Mouse (Mus musculus) forebrain, embryonic 16.5 days (tissue): ENCODE results near the gene Ubxn1. TPM values are rescaled to one million over a fixed set of nuclear protein-coding genes. Genes with fewer than 3 reads are reported as not detected.
A peak's percentile ranks its signal among the peaks of the same experiment; 100 is the strongest.
"Not testable (repeated sequence)": the region's sequence is repeated elsewhere in the genome, so short reads cannot be mapped to it uniquely, and the experiment has no call there.

ENCODE experiments used
- ATAC-seq: fragments of 200-750 bp; cut with Nextera tagmentation; 2 replicates; pipeline ENCODE4 v1.8.0; 2017; ENCODE audit warnings: mild to moderate bottlenecking, moderate library complexity
- H3K27ac ChIP-seq: fragments of 300-500 bp; sonication (generic); 2 replicates; pipeline ENCODE4 v1.5.1; 2014; ENCODE audit warnings: low read length, control low read depth
- H3K27me3 ChIP-seq: fragments of 300-500 bp; sonication (generic); replicated peaks from 2 replicates; pipeline ENCODE4 v1.6.1; 2014; ENCODE audit warnings: low read length; ENCODE audit not compliant: control insufficient read depth, insufficient read depth
- H3K36me3 ChIP-seq: fragments of 300-500 bp; sonication (generic); 2 replicates; pipeline ENCODE4 v1.6.1; 2014; ENCODE audit not compliant: control insufficient read depth, insufficient read depth
- H3K4me1 ChIP-seq: fragments of 300-500 bp; sonication (generic); replicated peaks from 2 replicates; pipeline ENCODE4 v1.6.1; 2014; ENCODE audit warnings: low read length; ENCODE audit not compliant: control insufficient read depth, insufficient read depth
- H3K4me2 ChIP-seq: fragments of 300-500 bp; sonication (generic); 2 replicates; pipeline ENCODE4 v1.6.1; 2014; ENCODE audit warnings: mild to moderate bottlenecking, low read length, control low read depth
- H3K4me3 ChIP-seq: fragments of 300-500 bp; sonication (generic); replicated peaks from 2 replicates; pipeline ENCODE4 v1.5.1; 2014; ENCODE audit warnings: mild to moderate bottlenecking, low read length, control low read depth
- H3K9ac ChIP-seq: fragments of 300-500 bp; sonication (generic); replicated peaks from 2 replicates; pipeline ENCODE4 v1.6.1; 2014; ENCODE audit warnings: low read depth, low read length, control low read depth
- H3K9me3 ChIP-seq: fragments of 300-500 bp; sonication (generic); 2 replicates; pipeline ENCODE4 v1.6.1; 2016; ENCODE audit warnings: low read length; ENCODE audit not compliant: control insufficient read depth
- WGBS: fragments of 180-500 bp; shearing (Covaris S2); extraction: QIAGEN DNeasy Blood & Tissue Kit; methylation state at CpG from one replicate; pipeline ENCODE4 v1.1.7; 2014; 5-methylcytosine and 5-hydroxymethylcytosine counted together
- polyA plus RNA-seq: library from polyadenylated mRNA; unstranded; fragments of >200 nt; fragmentation: Nextera tagmentation; extraction: Ambion mirVana; gene quantifications from 2 replicates; pipeline ENCODE4 v1.2.1, GENCODE M21; 2015

Gene Ubxn1
- polyA plus RNA-seq, 1 experiment from 2014 or later: 172 TPM

- Histone ChIP-seq H3K36me3 (0 out of 2 replicates have a peak, but pooled peaks cover 2% of the 10 kb centered on the region), H3K4me2 (no peak overlapping the region), H3K9ac (no peak overlapping the region), H3K9me3 (no peaks in the 10 kb centered on the region), H3K27ac (no peak overlapping the region), H3K4me1 (no peaks in the 10 kb centered on the region), H3K4me3 (no peak overlapping the region), H3K27me3 (no peaks in the 10 kb centered on the region)
- ATAC-seq: no peak
- 57% methylated on average over 10 of the region's 10 CpGs for WGBS
Measured at GRCm38 (mm10) chr19:8852236-8852928, 18.9 kb upstream of the Ubxn1 start.

DNA sequence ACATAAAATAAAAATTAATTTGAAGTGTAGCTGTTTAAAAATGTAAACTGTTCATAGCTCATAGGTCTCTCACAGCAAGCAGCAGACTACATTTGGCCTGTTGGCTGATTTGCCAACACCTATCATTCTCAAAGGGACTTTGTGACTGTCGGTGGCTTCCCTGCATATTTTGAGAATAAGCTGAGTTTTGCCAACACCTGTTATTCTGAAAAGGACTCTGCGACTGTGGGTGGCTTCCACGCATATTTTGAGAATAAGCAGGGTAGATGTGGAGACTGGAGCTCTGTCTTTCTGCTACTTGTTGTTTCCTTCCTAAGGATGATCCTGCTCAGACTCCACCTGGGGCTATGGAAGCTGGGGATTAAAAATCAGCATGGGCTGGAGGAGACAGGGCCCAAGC is 18.2 kb upstream of the Ubxn1 start:
- no peak overlapping the region for H3K4me3 ChIP-seq
- no peak overlapping the region for H3K9ac ChIP-seq
- H3K4me2 ChIP-seq: no peak overlapping the region
- H3K4me1 ChIP-seq: no peaks in the 10 kb centered on the region
- H3K9me3 ChIP-seq: no peaks in the 10 kb centered on the region
- no peak for ATAC-seq
- H3K27ac ChIP-seq: no peak overlapping the region
- WGBS: 85% methylated on average over 3 of the region's 3 CpGs
- H3K27me3 ChIP-seq: no peaks in the 10 kb centered on the region
- 0 out of 2 replicates have a peak, but pooled peaks cover 2% of the 10 kb centered on the region for H3K36me3 ChIP-seq

GRCm38 (mm10) chr19:8857689-8858088 is 13.6 kb upstream of the Ubxn1 start:
- Histone ChIP-seq H3K4me2 (no peak overlapping the region), H3K9me3 (no peaks in the 10 kb centered on the region), H3K4me1 (no peaks in the 10 kb centered on the region), H3K9ac (no peak overlapping the region), H3K27ac (no peak overlapping the region), H3K27me3 (no peaks in the 10 kb centered on the region), H3K36me3 (no peaks in the 10 kb centered on the region), H3K4me3 (no peak overlapping the region)
- 32% methylated on average over 4 of the region's 4 CpGs for WGBS
- ATAC-seq: no peak

GRCm38 (mm10) chr19:8859018-8859417 is 12.3 kb upstream of the Ubxn1 start:
- Histone ChIP-seq H3K27ac (no peak overlapping the region), H3K4me3 (no peak overlapping the region), H3K27me3 (no peaks in the 10 kb centered on the region), H3K4me1 (no peaks in the 10 kb centered on the region), H3K9ac (no peak overlapping the region), H3K4me2 (no peak overlapping the region), H3K36me3 (no peaks in the 10 kb centered on the region), H3K9me3 (no peaks in the 10 kb centered on the region)
- no peak for ATAC-seq
- WGBS: 24% methylated on average over 1 of the region's 1 CpGs

GRCm38 (mm10) chr19:8864265-8864664 is 7.0 kb upstream of the Ubxn1 start:
- 0 out of 2 replicates have a peak, but pooled peaks cover 2% of the 10 kb centered on the region for H3K27me3 ChIP-seq
- H3K4me1 ChIP-seq: no peaks in the 10 kb centered on the region
- WGBS: 89% methylated on average over 6 of the region's 6 CpGs

DNA sequence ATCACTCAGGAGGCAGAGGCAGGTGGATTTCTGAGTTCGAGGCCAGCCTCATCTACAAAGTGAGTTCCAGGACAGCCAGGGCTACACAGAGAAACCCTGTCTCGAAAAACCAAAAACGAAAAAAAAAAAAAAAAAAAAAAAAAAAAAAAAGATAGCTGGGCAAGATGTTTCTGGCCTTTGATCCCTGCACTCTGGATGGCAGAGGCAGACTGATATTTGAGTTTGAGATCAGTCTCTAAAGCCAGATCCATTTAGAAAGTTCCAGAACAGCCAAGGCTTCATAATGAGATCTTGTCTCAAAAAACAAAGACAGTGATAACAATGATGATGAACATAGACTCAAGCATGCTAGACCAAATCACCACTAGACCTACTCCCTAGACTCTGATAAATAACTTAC is 915 bp upstream of the Ubxn1 start:
- H3K4me3 ChIP-seq: not testable (repeated sequence)

More at GRCm38 (mm10) chr19:8864265-8864664, 7.0 kb upstream of the Ubxn1 start:
- H3K36me3 ChIP-seq: no peaks in the 10 kb centered on the region
- no peak for ATAC-seq
- no peaks in the 10 kb centered on the region for H3K9me3 ChIP-seq
- H3K4me3 ChIP-seq: no peak overlapping the region
- H3K27ac ChIP-seq: no peak overlapping the region
- H3K4me2 ChIP-seq: no peak overlapping the region
- H3K9ac ChIP-seq: no peak overlapping the region

GRCm38 (mm10) chr19:8870838-8871237 is 458 bp upstream of the Ubxn1 start:
- H3K4me3 ChIP-seq: peak overlapping the region; percentile 73
- WGBS: 62% methylated on average over 9 of the region's 9 CpGs
- H3K9ac ChIP-seq: peak overlapping the region; percentile 61
- peaks cover 14% of the 10 kb centered on the region for H3K4me1 ChIP-seq
- 0 out of 2 replicates have a peak overlapping the region, but pooled peaks have one; percentile 41 for H3K27ac ChIP-seq
- H3K36me3 ChIP-seq: peaks cover 13% of the 10 kb centered on the region; the same call in 1 of the 2 replicates
- no peaks in the 10 kb centered on the region for H3K27me3 ChIP-seq
- peak; percentile 30 for ATAC-seq
- H3K4me2 ChIP-seq: peak overlapping the region; percentile 58
- no peaks in the 10 kb centered on the region for H3K9me3 ChIP-seq

More for the DNA sequence above, 915 bp upstream of the Ubxn1 start:
- peaks cover 14% of the 10 kb centered on the region for H3K4me1 ChIP-seq
- H3K9ac ChIP-seq, ATAC-seq, H3K27ac ChIP-seq, H3K9me3 ChIP-seq, H3K4me2 ChIP-seq, H3K27me3 ChIP-seq: not testable (repeated sequence)
- WGBS: 75% methylated on average over 3 of the region's 3 CpGs
- H3K36me3 ChIP-seq: peaks cover 12% of the 10 kb centered on the region; the same call in 1 of the 2 replicates

- Histone ChIP-seq H3K4me3 (peak overlapping the region; percentile 73), H3K4me1 (peaks cover 14% of the 10 kb centered on the region), H3K9me3 (no peaks in the 10 kb centered on the region), H3K36me3 (peaks cover 19% of the 10 kb centered on the region; the same call in 1 of the 2 replicates), H3K27me3 (no peaks in the 10 kb centered on the region), H3K9ac (peak overlapping the region; percentile 74), H3K4me2 (peak overlapping the region; percentile 93), H3K27ac (no peak overlapping the region)
- WGBS: 82% methylated on average over 10 of the region's 10 CpGs
- no peak for ATAC-seq
Measured at GRCm38 (mm10) chr19:8872266-8872840, 1.1 kb downstream of the Ubxn1 start.

DNA sequence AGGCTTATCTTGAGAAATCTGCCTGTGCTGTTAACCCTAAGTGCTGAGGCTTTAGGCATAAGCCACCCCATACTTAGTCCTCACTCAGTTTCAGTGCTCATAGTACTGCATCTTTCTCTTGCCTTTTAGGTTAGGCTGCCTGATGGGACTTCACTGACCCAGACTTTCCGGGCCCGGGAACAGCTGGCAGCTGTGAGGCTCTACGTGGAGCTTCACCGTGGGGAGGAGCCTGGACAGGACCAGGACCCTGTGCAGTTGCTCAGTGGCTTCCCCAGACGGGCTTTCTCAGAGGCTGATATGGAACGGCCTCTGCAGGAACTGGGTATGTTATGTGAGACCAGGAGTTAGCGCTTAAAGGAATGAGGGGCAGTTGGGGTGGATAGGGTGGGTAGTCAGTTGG is 3.7 kb downstream of the Ubxn1 start:
- H3K27me3 ChIP-seq: no peaks in the 10 kb centered on the region
- no peaks in the 10 kb centered on the region for H3K9me3 ChIP-seq
- peaks cover 18% of the 10 kb centered on the region for H3K4me1 ChIP-seq
- no peak for ATAC-seq
- H3K9ac ChIP-seq: no peak overlapping the region
- no peak overlapping the region for H3K4me3 ChIP-seq
- peaks cover 22% of the 10 kb centered on the region for H3K36me3 ChIP-seq
- H3K27ac ChIP-seq: no peak overlapping the region
- H3K4me2 ChIP-seq: no peak overlapping the region
- 93% methylated on average over 7 of the region's 7 CpGs for WGBS
